ENCODE assay signal across 23 mouse cellular contexts in genomic region chr5:117717120-117717519, GRCm38 (mm10).
DNase-seq lines count a peak whose midpoint lies in the region; ATAC-seq and TF ChIP-seq lines count a peak whose summit lies in the region.
"Had no signal": no experiment of that assay in that cellular context is flagged by ENCODE, and none has a peak within 500 bp of the region (broad histone marks: within the 10 kb centered on the region; RNA-seq: fewer than 3 reads in every experiment).

No protein-coding gene starts in this region.

- H3K27ac ChIP-seq in heart, embryonic 10.5 days = no peak overlapping the region
- H3K27ac ChIP-seq in heart, embryonic 12.5 days (ENCODE audit: poor library complexity, severe bottlenecking) = no peak overlapping the region
- H3K27ac ChIP-seq in kidney, adult 2 months (ENCODE audit: insufficient read depth, low read depth, low read length) = no peak overlapping the region
- H3K27ac ChIP-seq: forebrain, embryonic 10.5 days; forebrain, embryonic 13.5 days; heart, embryonic 13.5 days; hindbrain, embryonic 10.5 days; hindbrain, embryonic 15.5 days had no signal

- no peaks in the 10 kb centered on the region for H3K36me3 ChIP-seq in heart, embryonic 10.5 days
- no peaks in the 10 kb centered on the region for H3K36me3 ChIP-seq in heart, embryonic 12.5 days
- no peaks in the 10 kb centered on the region for H3K36me3 ChIP-seq in kidney, adult 2 months (ENCODE audit: control insufficient read depth, insufficient read depth, low read length)
- H3K36me3 ChIP-seq: forebrain, embryonic 10.5 days; heart, embryonic 13.5 days; hindbrain, embryonic 10.5 days; hindbrain, embryonic 15.5 days had no signal

- no peak for TF ChIP-seq CTCF in kidney, adult 2 months (conservative IDR thresholded peaks at IDR 0.05; ENCODE audit: insufficient read depth, insufficient read length, low read depth, low read length)

- WGBS in heart, embryonic 10.5 days = 78% methylated on average over 9 of the region's 9 CpGs
- WGBS in heart, embryonic 12.5 days = 67% methylated on average over 9 of the region's 9 CpGs
- 79% methylated on average over 9 of the region's 9 CpGs for WGBS in kidney, adult 2 months

- TF ChIP-seq POLR2A in kidney, adult 2 months (IDR thresholded peaks at IDR 0.05; ENCODE audit: low read depth, low read length) = no peak

- no peak overlapping the region for H3K9ac ChIP-seq in heart, embryonic 12.5 days
- H3K9ac ChIP-seq: forebrain, embryonic 13.5 days; heart, embryonic 13.5 days; hindbrain, embryonic 15.5 days had no signal

- peaks cover 12% of the 10 kb centered on the region for H3K4me1 ChIP-seq in heart, embryonic 10.5 days
- peaks cover 10% of the 10 kb centered on the region for H3K4me1 ChIP-seq in heart, embryonic 12.5 days (replicated peaks)
- no peaks in the 10 kb centered on the region for H3K4me1 ChIP-seq in kidney, adult 2 months (ENCODE audit: control insufficient read depth, insufficient read depth, low read length)
- H3K4me1 ChIP-seq: forebrain, embryonic 10.5 days had no signal

- no peaks in the 10 kb centered on the region for H3K9me3 ChIP-seq in heart, embryonic 10.5 days
- H3K9me3 ChIP-seq in heart, embryonic 12.5 days (replicated peaks) = no peaks in the 10 kb centered on the region
- H3K9me3 ChIP-seq: forebrain, embryonic 10.5 days; forebrain, embryonic 13.5 days; heart, embryonic 13.5 days; hindbrain, embryonic 10.5 days; hindbrain, embryonic 15.5 days had no signal

- H3K4me3 ChIP-seq in heart, embryonic 10.5 days = no peak overlapping the region
- no peak overlapping the region for H3K4me3 ChIP-seq in heart, embryonic 12.5 days
- H3K4me3 ChIP-seq in kidney, adult 2 months (ENCODE audit: insufficient read depth, low read depth, low read length) = no peak overlapping the region
- H3K4me3 ChIP-seq: forebrain, embryonic 10.5 days; forebrain, embryonic 13.5 days; heart, embryonic 13.5 days; hindbrain, embryonic 10.5 days; hindbrain, embryonic 15.5 days had no signal

- H3K27me3 ChIP-seq in heart, embryonic 10.5 days (ENCODE audit: insufficient read depth, poor library complexity, severe bottlenecking) = peaks cover 14% of the 10 kb centered on the region; the same call in 1 of the 2 replicates
- 0 out of 2 replicates have a peak, but pooled peaks cover 12% of the 10 kb centered on the region for H3K27me3 ChIP-seq in heart, embryonic 12.5 days (replicated peaks)
- H3K27me3 ChIP-seq in kidney, adult 2 months (replicated peaks; ENCODE audit: control insufficient read depth, insufficient read depth, low read length) = no peaks in the 10 kb centered on the region
- H3K27me3 ChIP-seq: forebrain, embryonic 13.5 days; heart, embryonic 13.5 days had no signal

- no peak overlapping the region for H3K4me2 ChIP-seq in heart, embryonic 12.5 days
- H3K4me2 ChIP-seq: forebrain, embryonic 13.5 days; heart, embryonic 13.5 days; hindbrain, embryonic 15.5 days had no signal

- DNase-seq in heart, adult 11 months = peak; percentile 89
- no peak for DNase-seq in heart, embryonic 10.5 days (ENCODE audit: low spot score)
- DNase-seq in heart, adult 8-10 months (ENCODE audit: low spot score) = peak; percentile 17
- DNase-seq in brain, adult 2 months (ENCODE audit: low read depth, low spot score) = peak; percentile 61
- DNase-seq in heart, postnatal 4 days = peak; percentile 10
- DNase-seq in kidney, adult 2 months = no peak
- DNase-seq in testis, postnatal 14 days (ENCODE audit: low spot score) = no peak
- DNase-seq: adrenal gland, adult 8-10 months; adrenal gland, postnatal 25 days; cerebellum, adult 18-20 months; cerebellum, adult 9-10 months; cerebellum, postnatal 14 days; gastrocnemius, postnatal 14 days; kidney, adult 8-10 months had no signal

- ATAC-seq in heart, embryonic 12.5 days (ENCODE audit: insufficient number of reproducible peaks, low FRiP score) = no peak
- ATAC-seq: activated CD4-positive, CD25-positive, alpha-beta regulatory T cell, adult 4 months; forebrain, embryonic 13.5 days; forebrain, embryonic 16.5 days; intestine, postnatal 0 days had no signal

Comparison
In these comparisons a context has a peak if more than half of its experiments do, and no peak if none do; other contexts are left out.
1. DNase-seq: peak in heart, adult 11 months (single experiment), heart, adult 8-10 months (single experiment), brain, adult 2 months (single experiment) and heart, postnatal 4 days (single experiment); none in heart, embryonic 10.5 days (single experiment), kidney, adult 2 months (single experiment) and testis, postnatal 14 days (single experiment).